Comparison of ENCODE assay signal across 7 mouse cellular contexts in the genomic region with DNA sequence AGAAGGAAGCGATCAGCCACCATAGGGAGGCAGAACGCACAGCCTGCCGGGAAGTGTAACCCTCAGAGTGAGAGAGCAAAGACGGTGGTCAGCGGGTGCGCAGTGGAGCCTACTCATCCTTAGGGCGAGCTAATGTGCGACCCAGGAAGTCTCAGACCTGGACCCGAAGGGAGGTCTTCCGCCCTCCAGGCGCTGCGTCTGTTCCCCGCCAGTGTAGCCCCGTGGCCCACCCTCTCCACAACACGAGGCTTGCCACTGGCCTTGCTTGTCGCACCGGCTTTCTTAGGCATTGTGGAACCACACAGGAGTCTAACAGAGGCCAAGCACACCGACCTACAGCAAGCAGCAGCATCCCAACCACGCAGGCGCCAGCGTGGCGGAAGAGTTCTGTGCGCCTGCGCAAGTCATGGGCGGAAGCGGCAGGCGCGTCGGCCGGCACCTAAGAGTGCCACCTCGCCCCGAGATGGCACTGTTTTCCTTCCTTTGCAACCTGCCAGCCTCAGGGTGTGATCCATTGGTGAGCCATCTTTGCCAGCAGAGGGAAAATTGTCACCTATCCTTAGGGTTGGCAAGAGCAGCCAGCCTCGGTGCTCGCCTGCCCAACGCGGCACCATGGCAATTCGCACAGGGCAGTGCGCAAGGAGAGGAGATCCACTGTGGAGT. TPM values are rescaled to one million over a fixed set of nuclear protein-coding genes. Genes with fewer than 3 reads are reported as not detected.
DNase-seq lines count a peak whose midpoint lies in the region; ATAC-seq lines count a peak whose summit lies in the region.

A gene (minus strand): TSS at position 384 of the 663 bp plus-strand sequence.

- intact Hi-C loops in gastrocnemius, postnatal 36 days (cut with DNase I) = loop anchor here (1.0 to 10.0 kb wide), 4 partner anchors 78 to 476 kb away; no protein-coding TSS in a partner anchor
- intact Hi-C loops in left cerebral cortex, postnatal 25 days (cut with DNase I) = loop anchor here (1.0 to 10.0 kb wide), 5 partner anchors 40 to 326 kb away; a partner anchor contains a TSS

- peak; percentile 89 for DNase-seq in adrenal gland, adult 2 months
- DNase-seq in embryo, embryonic 11.5 days (ENCODE audit: low read depth, low spot score) = peak; percentile 88
- DNase-seq in gastrocnemius, postnatal 36 days = peak; percentile 69 to 72
- DNase-seq in left cerebral cortex, postnatal 25 days (ENCODE audit: low spot score in 2 of 2) = peak; percentile 87 to 91
- DNase-seq in midbrain, embryonic 10.5 days (ENCODE audit: low spot score) = peak; percentile 88
- peak; percentile 87 for DNase-seq in right cerebral cortex, postnatal 4 days

- H3K9ac ChIP-seq in intestine, embryonic 15.5 days = peak within 1 kb of the TSS; percentile 81

- peaks cover 3% of the 10 kb centered on the region; the same call in 1 of the 2 replicates for H3K36me3 ChIP-seq in intestine, embryonic 15.5 days
- peaks cover 42% of the 10 kb centered on the region for H3K36me3 ChIP-seq in midbrain, embryonic 10.5 days

- H3K4me1 ChIP-seq in intestine, embryonic 15.5 days (replicated peaks) = 0 out of 2 replicates have a peak, but pooled peaks cover 6% of the 10 kb centered on the region
- H3K4me1 ChIP-seq in midbrain, embryonic 10.5 days = peaks cover 19% of the 10 kb centered on the region

- under 1% methylated on average over 38 of the region's 38 CpGs for WGBS in intestine, embryonic 15.5 days
- WGBS in midbrain, embryonic 10.5 days = under 1% methylated on average over 38 of the region's 38 CpGs

- peak; percentile 97 for ATAC-seq in intestine, embryonic 15.5 days

- peak within 1 kb of the TSS; percentile 82 for H3K4me2 ChIP-seq in intestine, embryonic 15.5 days (replicated peaks)

- no peaks in the 10 kb centered on the region for H3K27me3 ChIP-seq in intestine, embryonic 15.5 days (replicated peaks)
- no peaks in the 10 kb centered on the region for H3K27me3 ChIP-seq in midbrain, embryonic 10.5 days (ENCODE audit: low read depth, poor library complexity, severe bottlenecking)

- no peaks in the 10 kb centered on the region for H3K9me3 ChIP-seq in intestine, embryonic 15.5 days
- H3K9me3 ChIP-seq in midbrain, embryonic 10.5 days (replicated peaks) = no peaks in the 10 kb centered on the region

- H3K4me3 ChIP-seq in intestine, embryonic 15.5 days (replicated peaks) = peak within 1 kb of the TSS; percentile 74
- H3K4me3 ChIP-seq in midbrain, embryonic 10.5 days = peak within 1 kb of the TSS; percentile 69

- H3K27ac ChIP-seq in intestine, embryonic 15.5 days = peak within 1 kb of the TSS; percentile 99
- H3K27ac ChIP-seq in midbrain, embryonic 10.5 days (replicated peaks) = peak within 1 kb of the TSS; percentile 94

RNA-seq across cellular contexts. Expression of the gene that starts here (rescaled TPM):
- 10 to 100 TPM; 35.1 to 35.8 TPM for total RNA-seq in adrenal gland, adult 2 months (2021)
- polyA plus RNA-seq in adrenal gland, adult 2 months (2012; rRNA removed) = 15.7 and 19.3 TPM in 2 replicates
- 10 to 100 TPM; 16.2 to 16.3 TPM for total RNA-seq in gastrocnemius, postnatal 36 days (2021)
- polyA plus RNA-seq in intestine, embryonic 15.5 days (2015; fragmentation: Nextera tagmentation; extraction: Ambion mirVana) = 47.2 and 52.1 TPM in 2 replicates
- total RNA-seq in left cerebral cortex, postnatal 25 days (2021) = 10 to 100 TPM; 24.2 to 29.0 TPM
- polyA plus RNA-seq in midbrain, embryonic 10.5 days (2016; fragmentation: Nextera tagmentation; extraction: Ambion mirVana) = 51.0 and 52.2 TPM in 2 replicates

Comparison
In these comparisons a context has a peak if more than half of its experiments do, and no peak if none do; other contexts are left out.
1. Peak in every context shown above with its lines: DNase-seq, ATAC-seq, H3K4me3 ChIP-seq and H3K27ac ChIP-seq.